Mouse (Mus musculus): ENCODE measurements at regions not wholly inside any gene's neighbourhood (a gene's known extent, or its start where the extent isn't known, plus 50 kb on each side); places are given as distances from the start of the nearest gene placed in this dataset.

DNA sequence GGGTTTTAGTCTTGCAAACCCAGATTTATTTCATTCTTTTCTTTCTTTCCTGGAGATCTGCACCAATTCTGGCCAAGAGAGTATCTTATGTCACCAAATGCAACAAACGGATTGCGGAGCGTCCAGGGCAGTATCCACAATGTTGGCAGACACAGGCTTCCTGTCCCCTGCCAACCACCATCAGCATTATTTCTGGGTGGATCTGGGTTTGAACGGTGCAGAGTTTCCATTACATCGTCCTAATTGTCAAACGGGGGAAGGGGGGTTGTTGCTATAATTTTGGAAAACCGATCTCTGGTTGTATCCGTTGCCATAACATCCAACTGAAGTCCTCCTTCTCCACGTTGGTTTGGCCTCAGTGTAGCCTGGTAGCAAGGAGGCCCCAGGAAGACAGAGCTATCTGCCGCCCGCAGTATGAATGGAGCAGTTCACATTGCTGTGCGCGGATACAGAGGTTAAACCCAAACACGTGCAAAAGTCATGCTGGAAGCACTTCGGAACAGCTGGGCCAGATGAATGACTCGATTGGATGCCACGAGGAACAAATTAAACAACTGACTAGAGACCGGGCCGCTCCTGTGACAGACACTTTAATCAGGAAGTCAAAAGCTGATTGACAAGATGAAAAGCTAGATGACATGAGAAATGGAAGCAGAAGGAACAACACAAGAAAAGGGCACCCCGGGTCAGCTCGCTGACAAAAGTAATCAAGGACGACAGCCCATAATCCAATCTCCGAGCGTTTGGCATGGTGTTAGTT is 404.5 kb downstream of the Etnk1 start:
- no peak overlapping the region for H3K9ac ChIP-seq (ENCODE audit: low read depth, low read length)
- 83% methylated on average over 24 of the region's 24 CpGs for WGBS
- no peak overlapping the region for H3K27ac ChIP-seq (ENCODE audit: low read length)
- no peaks in the 10 kb centered on the region for H3K4me1 ChIP-seq (ENCODE audit: control insufficient read depth, insufficient read depth, low read length)
- no peak overlapping the region for H3K4me3 ChIP-seq (ENCODE audit: low read length)
- 0 out of 2 replicates have a peak, but pooled peaks cover 4% of the 10 kb centered on the region for H3K9me3 ChIP-seq (ENCODE audit: control insufficient read depth, low read length)
- ATAC-seq = no peak
- H3K36me3 ChIP-seq (ENCODE audit: control insufficient read depth, insufficient read depth, low read length) = no peaks in the 10 kb centered on the region
- H3K27me3 ChIP-seq (replicated peaks; ENCODE audit: control insufficient read depth, insufficient read depth, low read length) = no peaks in the 10 kb centered on the region
- no peak overlapping the region for H3K4me2 ChIP-seq (ENCODE audit: low read depth, low read length)

DNA sequence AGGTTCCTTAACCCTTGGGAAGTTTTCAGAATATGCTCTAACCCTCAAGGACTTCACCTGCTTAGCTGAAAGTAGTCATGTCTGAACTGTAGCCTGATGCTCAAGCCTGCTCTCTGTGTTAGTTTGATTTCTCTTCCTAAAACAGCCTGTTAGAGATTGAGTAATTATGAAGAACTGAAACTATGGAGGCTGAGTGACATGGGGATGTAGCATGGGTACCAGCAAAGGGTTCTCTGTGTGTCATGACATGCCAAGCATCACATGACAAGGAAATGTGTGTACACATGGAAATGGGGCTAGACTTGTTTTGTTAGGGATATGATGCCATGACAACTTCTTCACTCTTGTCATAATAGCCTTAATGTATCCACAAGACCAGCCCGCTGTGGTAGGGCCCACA is 412.2 kb downstream of the Etnk1 start:
- ATAC-seq = no peak

DNA sequence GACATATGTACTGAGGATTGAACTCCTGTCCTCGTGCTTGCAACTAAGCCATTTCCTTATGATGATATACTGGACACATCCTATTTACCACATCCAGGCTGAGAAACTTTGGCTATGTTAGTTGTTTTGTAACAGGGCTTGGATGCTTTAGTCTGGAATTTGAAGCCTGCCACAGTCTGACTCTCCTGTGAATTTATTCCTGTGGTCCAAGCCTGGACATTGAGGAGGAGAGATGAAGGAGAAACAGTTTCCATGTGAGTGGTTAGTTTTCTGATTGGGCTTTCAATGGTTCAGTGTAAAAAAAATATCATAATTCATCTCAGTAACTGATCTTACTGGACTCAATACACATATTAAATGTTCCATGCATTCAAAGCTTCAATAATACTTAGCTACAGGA is 422.6 kb downstream of the Etnk1 start:
- no peaks in the 10 kb centered on the region for H3K27me3 ChIP-seq (replicated peaks; ENCODE audit: control insufficient read depth, insufficient read depth, low read length)
- H3K4me1 ChIP-seq (ENCODE audit: control insufficient read depth, insufficient read depth, low read length) = no peaks in the 10 kb centered on the region
- no peak overlapping the region for H3K4me2 ChIP-seq (ENCODE audit: low read depth, low read length)
- H3K9me3 ChIP-seq (ENCODE audit: control insufficient read depth, low read length) = no peaks in the 10 kb centered on the region
- no peak overlapping the region for H3K9ac ChIP-seq (ENCODE audit: low read depth, low read length)
- H3K4me3 ChIP-seq (ENCODE audit: low read length) = no peak overlapping the region
- ATAC-seq = no peak
- 47% methylated on average over 1 of the region's 1 CpGs for WGBS
- H3K36me3 ChIP-seq (ENCODE audit: control insufficient read depth, insufficient read depth, low read length) = no peaks in the 10 kb centered on the region
- H3K27ac ChIP-seq (ENCODE audit: low read length) = no peak overlapping the region

More for the DNA sequence above, 412.2 kb downstream of the Etnk1 start:
- WGBS = 81% methylated on average over 1 of the region's 1 CpGs
- H3K9me3 ChIP-seq (ENCODE audit: control insufficient read depth, low read length) = no peaks in the 10 kb centered on the region
- no peaks in the 10 kb centered on the region for H3K4me1 ChIP-seq (ENCODE audit: control insufficient read depth, insufficient read depth, low read length)
- no peaks in the 10 kb centered on the region for H3K36me3 ChIP-seq (ENCODE audit: control insufficient read depth, insufficient read depth, low read length)
- H3K4me3 ChIP-seq (ENCODE audit: low read length) = no peak overlapping the region
- H3K9ac ChIP-seq (ENCODE audit: low read depth, low read length) = no peak overlapping the region
- no peak overlapping the region for H3K27ac ChIP-seq (ENCODE audit: low read length)
- H3K27me3 ChIP-seq (replicated peaks; ENCODE audit: control insufficient read depth, insufficient read depth, low read length) = no peaks in the 10 kb centered on the region
- H3K4me2 ChIP-seq (ENCODE audit: low read depth, low read length) = no peak overlapping the region

DNA sequence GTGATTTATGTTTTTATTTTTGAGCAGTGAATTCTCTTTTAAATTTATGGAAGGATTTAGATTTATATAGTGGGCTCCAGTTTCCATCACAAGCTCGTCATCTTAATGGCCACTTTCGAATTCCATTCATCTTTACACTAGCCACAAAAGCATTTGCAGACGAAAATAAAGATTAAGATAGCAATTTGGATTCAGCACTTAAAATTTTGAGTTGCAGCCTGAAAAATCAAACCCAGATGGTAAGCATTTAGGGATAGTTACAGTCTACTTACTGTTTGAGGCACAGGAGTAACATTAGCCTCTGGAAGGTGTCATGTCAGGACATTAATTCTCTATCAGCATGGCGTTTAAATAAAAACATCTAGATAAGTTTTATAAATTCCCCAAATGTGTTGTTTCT is 423.2 kb downstream of the Etnk1 start:
- no peaks in the 10 kb centered on the region for H3K4me1 ChIP-seq (ENCODE audit: control insufficient read depth, insufficient read depth, low read length)
- no peaks in the 10 kb centered on the region for H3K27me3 ChIP-seq (replicated peaks; ENCODE audit: control insufficient read depth, insufficient read depth, low read length)
- no peak overlapping the region for H3K4me3 ChIP-seq (ENCODE audit: low read length)
- no peak overlapping the region for H3K4me2 ChIP-seq (ENCODE audit: low read depth, low read length)
- no peaks in the 10 kb centered on the region for H3K36me3 ChIP-seq (ENCODE audit: control insufficient read depth, insufficient read depth, low read length)
- H3K9ac ChIP-seq (ENCODE audit: low read depth, low read length) = no peak overlapping the region
- 64% methylated on average over 4 of the region's 4 CpGs for WGBS
- no peak overlapping the region for H3K27ac ChIP-seq (ENCODE audit: low read length)
- ATAC-seq = no peak
- no peaks in the 10 kb centered on the region for H3K9me3 ChIP-seq (ENCODE audit: control insufficient read depth, low read length)

DNA sequence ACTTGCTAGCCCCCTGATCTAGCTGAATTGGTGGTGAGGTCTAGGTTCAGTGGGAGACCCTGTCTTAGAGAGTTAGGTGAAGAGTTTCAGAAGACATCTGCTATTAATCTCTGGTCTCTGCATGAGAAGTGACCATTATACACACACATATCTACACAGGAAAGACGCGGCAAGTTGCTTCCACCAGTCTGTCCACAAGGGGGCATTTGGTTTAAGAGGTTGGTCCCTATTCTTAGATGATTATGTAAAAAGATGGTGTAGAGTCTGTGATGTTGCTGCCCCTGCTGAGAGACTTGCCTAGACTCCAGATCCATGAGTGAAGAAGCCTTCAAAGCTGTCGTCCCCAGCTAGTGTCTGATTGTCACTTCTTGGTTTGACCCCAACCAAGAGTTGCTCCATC is 425.5 kb downstream of the Etnk1 start:
- Histone ChIP-seq H3K4me1 (ENCODE audit: control insufficient read depth, insufficient read depth, low read length) (no peaks in the 10 kb centered on the region), H3K36me3 (ENCODE audit: control insufficient read depth, insufficient read depth, low read length) (no peaks in the 10 kb centered on the region), H3K27ac (ENCODE audit: low read length) (no peak overlapping the region), H3K4me2 (ENCODE audit: low read depth, low read length) (no peak overlapping the region), H3K4me3 (ENCODE audit: low read length) (no peak overlapping the region), H3K27me3 (replicated peaks; ENCODE audit: control insufficient read depth, insufficient read depth, low read length) (no peaks in the 10 kb centered on the region), H3K9me3 (ENCODE audit: control insufficient read depth, low read length) (no peaks in the 10 kb centered on the region), H3K9ac (ENCODE audit: low read depth, low read length) (no peak overlapping the region)
- ATAC-seq = no peak
- 87% methylated on average over 3 of the region's 3 CpGs for WGBS

DNA sequence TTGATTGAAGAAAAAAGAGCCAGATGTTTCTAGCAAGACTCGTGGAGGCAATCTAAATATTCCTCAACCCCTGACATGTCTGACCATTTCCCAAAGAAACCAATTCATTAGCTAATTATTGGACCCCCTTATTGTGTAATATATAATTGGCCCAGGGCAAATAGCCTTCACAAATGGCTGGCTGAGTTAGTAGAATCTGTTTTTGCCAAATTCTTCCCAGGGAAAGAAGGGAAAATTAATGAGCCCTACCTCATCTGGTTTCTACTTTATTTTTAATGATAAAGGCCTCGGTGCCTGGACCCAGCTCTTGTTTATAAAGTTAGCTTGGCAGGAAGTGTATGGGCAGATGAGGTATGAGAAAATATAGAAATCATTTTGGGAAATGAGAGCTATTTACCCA is 428.5 kb downstream of the Etnk1 start:
- 37% methylated on average over 2 of the region's 2 CpGs for WGBS
- Histone ChIP-seq H3K4me3 (ENCODE audit: low read length) (no peak overlapping the region), H3K4me1 (ENCODE audit: control insufficient read depth, insufficient read depth, low read length) (no peaks in the 10 kb centered on the region)

DNA sequence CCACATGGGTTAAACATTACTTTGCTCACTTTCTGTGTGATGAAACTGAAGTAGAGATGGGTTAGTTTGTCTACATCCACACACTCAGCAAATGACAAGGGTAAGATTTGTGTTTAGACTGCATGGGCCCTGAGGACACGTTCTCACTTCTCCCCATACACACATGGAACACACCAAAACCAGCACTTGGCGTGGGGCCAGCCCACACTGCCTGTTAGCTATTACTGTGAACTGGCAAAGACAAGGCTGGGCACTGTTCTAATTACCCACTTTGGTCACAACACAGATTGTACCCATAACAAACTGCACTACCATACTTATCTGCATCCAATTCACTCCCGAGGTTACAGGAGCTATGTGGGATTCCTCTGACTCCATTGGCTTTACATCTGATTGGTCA is 430.4 kb downstream of the Etnk1 start:
- H3K4me3 ChIP-seq (ENCODE audit: low read length) = no peak overlapping the region
- WGBS = 84% methylated on average over 3 of the region's 3 CpGs
- H3K4me1 ChIP-seq (ENCODE audit: control insufficient read depth, insufficient read depth, low read length) = no peaks in the 10 kb centered on the region
- no peak overlapping the region for H3K27ac ChIP-seq (ENCODE audit: low read length)
- no peaks in the 10 kb centered on the region for H3K9me3 ChIP-seq (ENCODE audit: control insufficient read depth, low read length)
- H3K9ac ChIP-seq (ENCODE audit: low read depth, low read length) = no peak overlapping the region
- no peaks in the 10 kb centered on the region for H3K36me3 ChIP-seq (ENCODE audit: control insufficient read depth, insufficient read depth, low read length)
- ATAC-seq = no peak
- no peaks in the 10 kb centered on the region for H3K27me3 ChIP-seq (replicated peaks; ENCODE audit: control insufficient read depth, insufficient read depth, low read length)
- no peak overlapping the region for H3K4me2 ChIP-seq (ENCODE audit: low read depth, low read length)

More for the DNA sequence above, 428.5 kb downstream of the Etnk1 start:
- ATAC-seq = no peak
- H3K9ac ChIP-seq (ENCODE audit: low read depth, low read length) = no peak overlapping the region
- no peak overlapping the region for H3K4me2 ChIP-seq (ENCODE audit: low read depth, low read length)
- no peaks in the 10 kb centered on the region for H3K36me3 ChIP-seq (ENCODE audit: control insufficient read depth, insufficient read depth, low read length)
- H3K27ac ChIP-seq (ENCODE audit: low read length) = no peak overlapping the region
- no peaks in the 10 kb centered on the region for H3K9me3 ChIP-seq (ENCODE audit: control insufficient read depth, low read length)
- no peaks in the 10 kb centered on the region for H3K27me3 ChIP-seq (replicated peaks; ENCODE audit: control insufficient read depth, insufficient read depth, low read length)

DNA sequence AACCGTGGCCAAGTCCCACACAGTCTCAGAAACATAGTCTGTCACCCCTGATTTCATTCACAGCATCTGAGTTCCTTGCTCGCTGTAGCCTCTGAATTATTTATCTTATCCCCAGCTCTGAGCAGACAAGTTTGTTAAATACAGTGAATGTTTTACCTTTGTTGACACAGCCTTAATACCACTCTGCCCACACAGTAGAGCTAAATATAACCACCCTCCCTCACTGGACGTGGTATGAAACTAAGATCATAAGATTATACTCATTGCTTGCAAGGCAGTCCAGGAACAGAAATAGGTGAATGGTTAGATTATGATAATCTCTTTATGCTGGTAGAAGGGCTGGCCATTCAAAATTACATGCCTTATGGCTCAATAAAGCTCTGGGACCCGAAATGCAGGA is 431.9 kb downstream of the Etnk1 start:
- H3K27me3 ChIP-seq (replicated peaks; ENCODE audit: control insufficient read depth, insufficient read depth, low read length) = no peaks in the 10 kb centered on the region
- no peaks in the 10 kb centered on the region for H3K4me1 ChIP-seq (ENCODE audit: control insufficient read depth, insufficient read depth, low read length)
- ATAC-seq = no peak
- H3K4me3 ChIP-seq (ENCODE audit: low read length) = no peak overlapping the region
- no peaks in the 10 kb centered on the region for H3K9me3 ChIP-seq (ENCODE audit: control insufficient read depth, low read length)
- no peak overlapping the region for H3K9ac ChIP-seq (ENCODE audit: low read depth, low read length)
- no peaks in the 10 kb centered on the region for H3K36me3 ChIP-seq (ENCODE audit: control insufficient read depth, insufficient read depth, low read length)
- H3K4me2 ChIP-seq (ENCODE audit: low read depth, low read length) = no peak overlapping the region
- 51% methylated on average over 4 of the region's 4 CpGs for WGBS
- H3K27ac ChIP-seq (ENCODE audit: low read length) = no peak overlapping the region

DNA sequence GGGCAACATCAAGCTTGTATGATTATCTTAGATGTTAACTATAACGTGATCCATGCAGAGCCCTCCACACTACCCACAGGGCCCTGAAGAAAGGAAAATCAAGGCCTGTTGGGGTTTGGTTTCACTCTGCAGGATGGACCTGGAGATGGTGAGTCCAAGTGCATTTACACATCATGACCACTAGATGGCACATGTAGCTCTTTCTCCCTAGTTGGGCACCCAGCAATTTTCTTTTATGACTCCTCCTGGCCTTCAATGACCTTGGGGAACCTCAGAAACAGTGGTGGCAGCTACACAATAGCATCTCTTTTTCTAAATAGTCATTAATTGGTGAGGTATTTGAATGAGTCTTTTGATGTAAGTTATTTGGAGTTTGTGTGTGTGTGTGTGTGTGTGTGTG is 442.1 kb downstream of the Etnk1 start:
- H3K27me3 ChIP-seq (replicated peaks; ENCODE audit: control insufficient read depth, insufficient read depth, low read length) = no peaks in the 10 kb centered on the region
- WGBS = 93% methylated on average over 1 of the region's 1 CpGs
- H3K9me3 ChIP-seq (ENCODE audit: control insufficient read depth, low read length) = no peaks in the 10 kb centered on the region
- H3K4me1 ChIP-seq (ENCODE audit: control insufficient read depth, insufficient read depth, low read length) = no peaks in the 10 kb centered on the region
- H3K9ac ChIP-seq (ENCODE audit: low read depth, low read length) = no peak overlapping the region
- H3K27ac ChIP-seq (ENCODE audit: low read length) = no peak overlapping the region
- H3K36me3 ChIP-seq (ENCODE audit: control insufficient read depth, insufficient read depth, low read length) = no peaks in the 10 kb centered on the region
- ATAC-seq = no peak
- no peak overlapping the region for H3K4me2 ChIP-seq (ENCODE audit: low read depth, low read length)
- no peak overlapping the region for H3K4me3 ChIP-seq (ENCODE audit: low read length)

DNA sequence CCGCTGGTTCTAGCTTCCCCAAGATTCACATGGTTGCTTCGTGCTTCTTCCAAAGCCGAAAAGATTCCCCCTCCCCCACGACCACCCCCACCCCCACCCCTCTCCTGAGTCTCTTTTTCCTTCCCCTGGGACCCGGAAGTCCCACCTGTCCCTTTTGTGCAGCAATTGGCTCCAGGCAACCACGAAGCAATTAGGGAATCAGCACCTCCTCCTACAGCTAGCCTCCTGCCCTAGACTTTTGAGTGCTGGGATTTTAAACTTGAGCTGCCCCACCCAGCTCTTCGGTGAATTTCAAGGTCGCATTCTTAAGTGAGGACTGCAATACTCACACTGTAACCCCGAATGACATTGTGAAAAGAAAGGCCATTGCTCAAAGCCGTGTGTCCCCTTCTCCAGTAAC is 445.9 kb downstream of the Etnk1 start:
- H3K36me3 ChIP-seq (ENCODE audit: control insufficient read depth, insufficient read depth, low read length) = no peaks in the 10 kb centered on the region
- 83% methylated on average over 10 of the region's 10 CpGs for WGBS
- H3K27me3 ChIP-seq (replicated peaks; ENCODE audit: control insufficient read depth, insufficient read depth, low read length) = no peaks in the 10 kb centered on the region
- no peaks in the 10 kb centered on the region for H3K9me3 ChIP-seq (ENCODE audit: control insufficient read depth, low read length)
- no peak for ATAC-seq
- no peak overlapping the region for H3K4me2 ChIP-seq (ENCODE audit: low read depth, low read length)
- H3K4me3 ChIP-seq (ENCODE audit: low read length) = no peak overlapping the region
- no peak overlapping the region for H3K27ac ChIP-seq (ENCODE audit: low read length)
- H3K9ac ChIP-seq (ENCODE audit: low read depth, low read length) = no peak overlapping the region
- H3K4me1 ChIP-seq (ENCODE audit: control insufficient read depth, insufficient read depth, low read length) = no peaks in the 10 kb centered on the region
